Mouse (Mus musculus): ENCODE data around the gene Ednrb.

The Ednrb gene

GRCm38 (mm10) chr14:103844011-103844549, at the start of gene Ednrb:
TSS of gene Ednrb (minus strand) at chr14:103844402.
- no peak for DNase-seq (ENCODE audit: low spot score)

- no peak for DNase-seq (ENCODE audit: low spot score)
These were observed 48.3 kb upstream of the Ednrb start for GRCm38 (mm10) chr14:103892411-103892938.

DNA sequence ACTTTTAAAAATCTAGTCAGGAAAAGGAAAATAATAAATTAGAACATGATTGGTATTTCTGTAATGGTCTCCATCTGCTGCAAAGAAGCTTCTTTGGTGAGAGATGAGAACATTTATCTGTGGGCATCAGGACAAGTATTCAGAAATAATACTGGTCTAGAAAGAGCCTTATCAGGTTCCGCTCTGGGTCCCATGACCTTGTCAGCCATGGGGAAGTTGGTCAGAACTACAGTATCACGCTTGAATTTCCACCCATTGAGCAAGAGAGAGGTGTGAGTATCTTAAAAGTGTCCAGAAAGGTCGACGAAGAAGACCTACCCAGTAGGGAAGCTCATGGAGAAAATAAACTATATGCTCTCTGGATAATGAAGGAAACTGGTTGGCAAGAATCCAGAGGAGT, 46.6 kb upstream of the Ednrb start:
- no peak for DNase-seq (ENCODE audit: low spot score)

DNA sequence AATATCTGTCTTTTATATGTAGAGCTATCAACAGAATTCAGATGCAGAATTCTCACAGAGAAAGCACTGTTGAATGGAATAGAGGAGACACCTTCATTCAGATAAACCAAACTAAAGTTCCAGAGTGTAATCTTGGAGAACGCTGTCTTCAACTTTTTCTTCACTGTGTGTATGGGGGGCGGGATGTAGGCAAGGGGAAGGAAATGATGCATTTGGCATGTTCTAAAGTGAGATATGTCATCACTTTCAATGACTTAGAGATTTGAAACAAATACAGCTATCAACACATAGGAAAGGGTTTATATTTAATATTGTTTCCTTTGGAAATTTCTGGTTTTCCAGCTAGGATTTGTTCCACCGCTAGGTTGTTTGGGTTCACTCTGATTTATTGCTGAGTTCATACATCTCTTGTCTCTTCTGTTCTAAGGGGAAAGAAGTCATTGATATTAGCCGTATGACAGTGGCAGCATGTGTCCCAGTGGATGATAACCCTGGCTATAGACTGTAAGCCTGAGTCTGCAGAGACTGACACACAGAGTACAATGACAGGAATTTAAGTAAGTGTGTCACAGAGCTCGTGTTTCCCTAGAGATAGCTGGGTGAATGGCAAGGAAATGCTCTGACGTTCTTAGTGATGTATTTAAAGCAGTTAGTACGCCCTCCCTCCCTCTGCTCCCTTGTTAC, 40.8 kb upstream of the Ednrb start:
- DNase-seq (ENCODE audit: low spot score), result no peak

- no peak for DNase-seq (ENCODE audit: low spot score)
These were observed 38.7 kb upstream of the Ednrb start for GRCm38 (mm10) chr14:103882943-103883342.

- no peak for DNase-seq (ENCODE audit: low spot score)
These were observed 32.9 kb upstream of the Ednrb start for GRCm38 (mm10) chr14:103877117-103877516.

GRCm38 (mm10) chr14:103876598-103876997, 32.4 kb upstream of the Ednrb start:
- DNase-seq (ENCODE audit: low spot score), result no peak

GRCm38 (mm10) chr14:103866636-103867035, 22.4 kb upstream of the Ednrb start:
- DNase-seq (ENCODE audit: low spot score), result no peak

DNA sequence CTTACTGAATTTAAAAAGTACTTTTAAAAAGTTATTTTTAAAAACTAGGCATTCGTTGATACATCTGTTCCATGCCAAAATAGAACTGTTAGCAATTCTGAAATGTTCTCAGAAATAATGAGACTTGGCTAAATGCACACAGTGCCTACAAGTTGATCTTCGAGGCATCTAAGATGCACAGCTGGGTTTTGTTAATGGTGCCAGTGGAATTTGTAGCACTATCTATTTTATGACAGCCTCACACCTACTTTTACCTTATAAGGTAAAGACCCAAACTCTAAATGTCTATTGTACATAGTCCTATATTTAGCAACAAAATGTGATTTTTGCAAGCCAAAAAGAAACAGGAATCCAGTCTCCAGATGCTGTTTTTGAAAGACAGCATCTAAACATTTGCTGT, 21.0 kb upstream of the Ednrb start:
- no peak for DNase-seq (ENCODE audit: low spot score)

DNA sequence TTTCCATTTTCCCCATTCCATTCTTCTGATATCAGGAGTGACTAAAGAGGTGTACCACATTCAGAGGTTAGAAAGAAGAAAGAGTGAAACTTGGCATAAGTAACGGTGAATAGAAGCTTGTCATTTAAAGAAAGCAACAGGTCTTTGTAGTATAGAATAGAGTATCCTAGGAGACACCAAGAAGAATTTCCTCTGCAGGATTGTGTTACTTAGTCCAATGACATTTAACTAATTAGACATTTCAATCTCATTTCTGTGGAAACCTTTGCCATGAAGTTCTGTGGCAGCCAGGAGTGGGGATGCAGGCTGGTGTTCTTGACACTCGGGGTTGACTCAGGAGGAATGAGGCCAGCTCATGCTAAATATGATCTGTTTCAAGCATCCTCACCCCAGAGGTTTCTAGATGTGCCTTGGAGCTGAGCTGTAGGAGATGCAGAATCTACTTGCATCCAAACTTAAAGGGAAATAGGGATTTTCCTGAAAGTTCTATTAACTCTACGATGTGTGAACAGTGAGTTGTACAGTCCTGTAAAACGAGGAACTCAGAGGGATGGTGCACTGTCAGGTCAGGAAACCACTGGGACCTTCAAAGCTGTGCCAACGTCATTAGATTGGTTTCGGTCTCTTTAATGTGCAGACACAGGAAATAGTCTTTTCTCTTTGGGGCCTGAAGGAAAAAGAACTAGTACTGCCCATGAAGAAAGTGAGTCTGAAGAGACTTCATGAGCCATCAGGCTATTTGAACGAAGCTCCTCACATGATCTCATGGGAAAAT, 6.1 kb upstream of the Ednrb start:
- DNase-seq (ENCODE audit: low spot score), result no peak

GRCm38 (mm10) chr14:103845716-103846115, 1.5 kb upstream of the Ednrb start:
- DNase-seq (ENCODE audit: low spot score), result no peak

DNA sequence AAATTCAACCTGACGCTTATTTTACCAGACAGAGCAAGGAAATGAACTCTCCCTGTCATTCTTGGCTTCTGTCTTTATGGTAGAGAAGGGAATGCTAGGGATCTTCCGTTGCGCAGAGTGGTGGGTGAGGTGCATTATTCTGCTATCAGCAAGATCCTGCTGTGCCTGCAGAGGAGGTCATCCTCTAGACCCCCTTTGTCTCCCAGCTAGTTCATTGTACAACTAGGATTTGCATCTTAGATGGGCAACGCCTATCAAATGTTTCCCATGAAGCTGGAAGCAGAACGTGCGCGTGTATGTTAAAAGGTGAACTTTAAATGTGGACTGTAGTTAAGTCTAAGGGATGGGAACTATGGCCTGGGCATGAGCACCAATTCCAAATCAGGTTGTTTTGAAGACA, 742 bp upstream of the Ednrb start:
- DNase-seq (ENCODE audit: low spot score), result no peak

DNA sequence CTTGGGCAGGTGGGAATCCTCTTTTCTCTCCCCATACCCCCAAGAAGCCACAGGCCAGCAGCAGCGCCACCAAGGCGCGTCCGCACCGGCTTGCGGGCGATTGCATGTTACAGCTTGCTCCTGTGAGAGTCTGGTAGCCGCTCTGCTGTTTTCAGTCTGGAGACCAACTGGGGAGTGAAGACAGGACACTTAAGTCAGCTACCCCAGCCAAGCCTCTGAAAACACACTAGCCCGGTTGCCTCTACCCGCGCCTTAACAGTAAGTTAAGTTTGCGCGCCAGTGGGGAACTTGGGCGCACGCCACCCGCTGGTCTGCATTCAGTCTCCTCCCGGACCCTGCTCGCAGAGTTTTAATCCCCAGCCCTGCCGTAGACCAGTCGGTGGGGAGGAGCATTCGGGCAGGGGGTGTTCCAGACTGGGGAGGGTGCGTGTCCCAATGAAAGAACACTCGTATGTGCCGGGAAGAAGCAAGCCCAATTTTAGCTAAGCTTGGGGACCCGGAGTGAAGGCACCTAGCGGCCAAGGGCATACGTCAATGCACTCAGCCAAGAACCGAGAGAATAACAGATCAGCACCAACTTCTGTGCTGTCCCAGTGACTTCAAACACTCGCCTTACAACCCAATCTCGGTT, 716 bp downstream of the Ednrb start:
- no peak for DNase-seq (ENCODE audit: low spot score)

DNA sequence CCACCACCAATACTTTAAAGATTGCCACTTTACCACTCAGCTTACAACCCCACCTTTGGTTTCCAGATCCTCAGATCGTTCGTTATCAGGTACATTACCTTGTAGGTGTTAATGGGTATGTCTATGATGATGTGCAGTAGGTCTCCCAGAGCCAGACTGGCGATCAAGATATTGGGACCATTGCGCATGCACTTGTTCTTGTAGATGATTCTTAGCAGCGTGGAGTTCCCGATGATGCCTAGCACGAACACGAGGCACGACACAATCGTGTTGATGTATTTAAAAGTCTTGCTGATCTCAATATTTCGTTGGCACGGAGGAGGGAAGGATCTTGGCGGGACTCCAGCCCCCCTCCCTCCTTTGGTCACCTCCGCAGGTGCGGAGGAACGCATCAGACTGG, 1.3 kb downstream of the Ednrb start:
- DNase-seq (ENCODE audit: low spot score), result no peak

- no peak for DNase-seq (ENCODE audit: low spot score)
These were observed 3.8 kb downstream of the Ednrb start for GRCm38 (mm10) chr14:103840436-103840835.

DNA sequence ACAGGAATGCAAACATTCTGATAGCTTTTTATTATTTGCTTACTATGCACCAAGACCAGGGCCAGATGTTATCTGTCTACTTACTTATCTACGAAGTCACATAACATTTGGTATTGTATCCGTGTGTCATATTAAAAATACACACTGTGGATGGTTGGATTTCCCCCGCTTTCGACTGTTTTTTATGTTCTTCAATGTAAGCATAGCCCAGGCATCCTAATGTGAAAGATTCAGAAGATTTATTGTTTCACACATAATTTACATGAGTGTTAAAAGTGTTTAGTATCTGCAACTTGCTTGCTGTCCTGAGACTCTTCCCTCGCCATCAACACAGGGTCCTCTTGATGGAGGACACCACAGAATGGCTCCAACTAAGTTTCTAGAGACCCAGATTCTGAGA, 5.3 kb downstream of the Ednrb start:
- no peak for DNase-seq (ENCODE audit: low spot score)

GRCm38 (mm10) chr14:103834589-103834988, 9.6 kb downstream of the Ednrb start:
- DNase-seq (ENCODE audit: low spot score), result no peak

GRCm38 (mm10) chr14:103834147-103834546, 10.1 kb downstream of the Ednrb start:
- no peak for DNase-seq (ENCODE audit: low spot score)

DNA sequence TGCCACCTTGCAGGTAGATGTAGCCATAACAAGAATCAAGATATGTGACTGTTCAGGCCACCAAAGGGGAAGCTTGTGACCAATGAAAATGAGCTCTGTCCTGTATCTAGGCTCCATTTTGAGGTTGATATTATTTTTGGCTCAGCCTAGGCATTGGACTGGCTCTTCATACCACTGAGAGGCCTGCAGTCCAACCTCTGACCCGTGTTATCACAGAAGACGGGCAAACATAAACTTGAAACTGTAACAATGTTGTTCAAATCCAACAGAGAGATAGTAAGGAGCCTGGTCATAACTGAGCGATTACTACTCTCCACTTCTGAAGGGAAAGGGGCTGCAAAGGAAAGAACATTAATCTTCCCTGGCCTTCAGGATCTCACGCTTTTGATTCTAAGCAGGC, 11.7 kb downstream of the Ednrb start:
- DNase-seq (ENCODE audit: low spot score), result no peak

- no peak for DNase-seq (ENCODE audit: low spot score)
These were observed 13.2 kb downstream of the Ednrb start for GRCm38 (mm10) chr14:103831007-103831406.

GRCm38 (mm10) chr14:103826343-103826742, 17.9 kb downstream of the Ednrb start:
- no peak for DNase-seq (ENCODE audit: low spot score)

DNA sequence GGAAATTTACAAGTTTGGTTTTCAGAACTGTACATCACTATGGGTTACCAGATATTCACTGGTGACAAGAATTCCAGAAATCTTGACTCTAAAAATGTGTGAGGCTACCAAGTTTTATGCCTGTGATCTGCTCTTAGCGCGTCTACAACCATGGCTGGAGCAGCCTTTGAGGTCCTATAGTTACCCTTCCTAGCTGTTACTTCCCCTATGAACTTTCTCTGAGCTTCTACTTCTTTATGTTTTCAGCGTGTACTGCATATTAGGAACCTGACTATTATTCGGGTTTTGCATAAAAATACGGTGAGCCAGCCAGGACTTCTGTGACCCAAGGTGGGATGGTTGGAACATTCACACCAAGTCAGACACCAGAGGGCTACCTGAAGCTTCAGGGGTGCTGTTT, 18.3 kb downstream of the Ednrb start:
- no peak for DNase-seq (ENCODE audit: low spot score)

DNA sequence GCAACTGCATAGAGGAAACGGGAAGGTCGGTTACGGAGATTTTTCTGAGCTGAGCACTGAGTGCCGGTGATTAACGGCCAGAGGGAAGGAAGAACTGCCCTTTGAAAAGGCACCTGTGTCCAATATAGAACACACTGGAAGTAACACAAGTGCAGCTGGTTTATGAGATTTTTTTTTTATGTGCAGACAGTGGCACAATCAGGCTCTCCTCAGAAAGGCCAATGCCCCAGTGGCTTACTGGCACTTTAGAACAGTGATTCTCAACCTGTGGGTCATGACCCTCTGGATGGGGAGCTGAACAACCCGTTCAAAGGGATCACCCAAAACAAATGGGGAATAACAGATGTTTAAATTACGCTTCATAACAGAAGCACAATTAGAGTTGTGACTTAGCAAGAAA, 20.7 kb downstream of the Ednrb start:
- no peak for DNase-seq (ENCODE audit: low spot score)

Data from adipocyte (in vitro differentiated cells).